Mouse (Mus musculus): ENCODE data around the gene 2410004P03Rik.

DNA sequence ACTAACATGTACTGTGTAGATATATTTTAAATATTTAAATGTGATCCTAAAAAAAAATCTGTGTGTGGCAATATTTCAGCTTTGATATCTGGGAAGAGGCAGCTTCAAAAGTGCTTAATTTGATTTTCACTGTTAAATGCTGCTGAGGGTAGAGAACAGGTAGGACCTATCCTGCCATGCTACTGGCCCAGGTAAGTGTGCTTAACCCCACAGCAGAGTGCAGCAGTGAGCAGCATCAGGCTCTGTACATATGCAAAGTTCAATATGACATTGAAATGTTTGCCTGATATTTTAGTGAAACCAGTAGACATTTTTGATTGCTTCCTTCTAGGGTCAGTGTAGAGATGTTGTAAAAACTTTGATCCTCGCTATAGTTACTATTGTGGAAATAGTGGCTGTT is 25.7 kb downstream of the 2410004P03Rik start:
- TF ChIP-seq GATA1 (IDR thresholded peaks at IDR 0.05; ENCODE audit: low read length) (no peak), TAL1 (IDR thresholded peaks at IDR 0.05; ENCODE audit: low read length) (no peak)
